Mouse (Mus musculus) heart, postnatal 25 days (tissue): ENCODE measurements around the gene Trim41. TPM values are rescaled to one million over a fixed set of nuclear protein-coding genes. Genes with fewer than 3 reads are reported as not detected.

Source experiments
- DNase-seq: peaks from one replicate; pipeline ENCODE4 v3.0.0; 2022; ENCODE audit warnings: low spot score
- intact Hi-C: fragments of 180-260 bp; cut with DNase I; formaldehyde crosslinking; loops from one replicate; pipeline ENCODE4 v1.15.1; 2025
- total RNA-seq, 2 experiments: library from RNA; stranded (reverse); gene quantifications; 2 replicates each; pipeline ENCODE4 v1.2.3; 2021

Trim41 gene
- total RNA-seq, 2 experiments from 2014 or later: 17.8 to 20.4 TPM

DNA sequence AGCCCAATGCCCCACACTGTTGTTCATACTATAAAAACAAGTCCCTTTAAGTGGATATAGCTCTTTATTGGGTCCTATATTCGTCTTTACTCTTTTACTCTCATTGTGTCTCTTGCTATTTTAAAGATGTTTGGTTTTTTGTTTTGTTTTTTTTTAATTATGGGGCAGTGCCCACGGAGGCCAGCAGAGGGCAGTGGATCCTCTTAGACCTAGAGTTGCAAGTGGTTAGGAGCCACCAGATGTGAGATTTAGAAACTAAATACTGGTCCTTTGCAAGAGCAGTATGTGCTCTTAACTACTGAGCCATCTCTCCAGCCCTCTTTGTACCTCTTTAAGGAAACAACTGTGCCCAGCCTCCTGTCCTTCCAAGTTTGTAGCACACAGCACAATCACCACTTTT, 45.5 kb downstream of the Trim41 start:
- no peak for DNase-seq

DNA sequence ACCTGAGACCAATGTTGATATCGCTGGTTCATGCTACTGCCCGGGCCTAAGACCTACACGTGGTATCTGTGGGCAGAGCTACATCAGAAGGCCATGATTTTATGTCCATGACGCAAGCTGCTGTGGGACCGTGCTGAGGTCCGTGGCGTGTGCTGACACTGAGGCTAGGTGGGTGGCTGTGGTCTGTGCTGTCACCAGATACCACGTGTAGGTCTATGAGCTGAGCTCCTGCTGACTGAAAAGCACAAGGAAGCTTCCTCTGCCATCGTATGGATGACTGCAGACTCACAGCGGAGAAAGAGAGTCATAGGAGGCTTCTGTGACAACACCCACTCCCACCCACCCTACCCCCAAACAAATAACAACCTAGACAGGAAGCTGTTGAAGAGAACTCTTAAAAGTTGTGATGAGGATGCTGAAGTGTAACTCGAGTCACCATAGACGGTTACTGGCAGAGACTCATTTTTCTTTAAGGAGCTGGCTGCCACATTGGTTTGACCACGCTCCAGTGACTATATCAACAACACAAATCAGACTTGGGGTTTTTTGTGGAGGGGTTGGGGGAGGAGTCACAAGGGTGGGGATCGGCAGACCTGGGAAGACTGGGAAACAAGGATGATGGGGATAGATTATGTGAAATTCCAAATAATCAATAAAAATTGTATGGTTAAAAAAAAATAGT, 49.8 kb downstream of the Trim41 start:
- no peak for DNase-seq
- intact Hi-C loops: no loop called here

More for the DNA sequence above, 45.5 kb downstream of the Trim41 start:
- intact Hi-C loops: no loop called here

DNA sequence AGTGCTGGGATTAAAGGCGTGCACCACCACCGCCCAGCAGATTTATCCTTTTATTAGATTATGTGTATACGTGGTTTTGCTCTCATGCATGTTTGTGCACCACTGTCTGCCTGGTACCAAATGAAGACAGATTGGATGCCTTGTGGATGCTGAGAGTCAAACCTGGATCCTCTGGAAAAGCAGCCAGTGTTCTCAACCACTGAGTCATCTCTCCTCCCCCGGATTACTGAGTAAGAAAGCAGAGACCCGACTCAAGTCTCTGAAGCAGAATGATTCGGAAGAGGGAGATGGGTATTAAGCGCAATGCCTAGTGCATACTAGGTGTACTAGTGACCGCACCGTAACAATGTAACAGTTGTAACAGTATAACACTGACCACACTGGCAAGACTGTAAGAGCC, 53.0 kb downstream of the Trim41 start:
- DNase-seq: no peak
- intact Hi-C loops: no loop called here

DNA sequence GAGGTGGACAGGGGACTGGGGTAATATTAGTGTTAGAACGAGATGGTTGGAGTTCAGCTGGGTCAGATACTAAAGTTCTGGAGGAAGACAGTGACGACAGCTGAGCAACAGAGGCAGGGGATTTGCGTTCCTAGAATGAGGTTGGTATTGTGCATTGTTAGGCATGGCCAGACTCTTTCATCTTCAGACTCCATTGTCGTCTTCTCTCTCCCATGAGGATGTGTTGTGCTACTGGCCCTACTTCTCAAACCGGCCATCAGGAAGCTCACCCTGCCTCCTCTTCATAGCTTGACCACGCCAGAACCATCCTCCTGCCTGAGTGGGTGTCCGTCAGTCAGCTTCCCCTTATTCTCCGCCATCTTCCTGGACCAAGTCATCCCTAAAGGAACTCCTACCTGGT, 58.1 kb downstream of the Trim41 start:
- no peak for DNase-seq
- intact Hi-C loops: no loop called here

Other genes starting within 250 kb of the Trim41 start
- gene Rack1, start 17.0 kb downstream of the Trim41 start, total RNA-seq: 100 to 1,000 TPM; 397 to 416 TPM
- gene Trim7, start 8.8 kb upstream of the Trim41 start, total RNA-seq: 10 to 100 TPM; 15.7 to 23.2 TPM
- 1 to 10 TPM; 2.0 to 3.2 TPM for gene Gm12184, start 9.3 kb upstream of the Trim41 start, total RNA-seq
- 1 to 10 TPM; 8.8 to 8.9 TPM for gene Irgm1, start 54.3 kb upstream of the Trim41 start, total RNA-seq
- gene Gm5431, start 84.9 kb upstream of the Trim41 start, total RNA-seq: 1 to 10 TPM in 1 of 2 experiments, under 1 TPM in 1; 0.75 to 1.4 TPM
- 1 to 10 TPM; 2.7 to 3.1 TPM for gene Psme2b, start 128.8 kb upstream of the Trim41 start, total RNA-seq
- not detected for gene Olfr56, start 161.5 kb upstream of the Trim41 start, total RNA-seq
- gene 9930111J21Rik1, start 162.0 kb upstream of the Trim41 start, total RNA-seq: 1 to 10 TPM; 4.4 to 4.6 TPM
- under 1 TPM; 0.31 to 0.61 TPM for gene Gm12185, start 174.9 kb upstream of the Trim41 start, total RNA-seq
- gene Tgtp1, start 176.8 kb upstream of the Trim41 start, total RNA-seq: 1 to 10 TPM; 1.9 to 2.0 TPM
- 1 to 10 TPM; 5.6 to 7.0 TPM for gene 9930111J21Rik2, start 233.9 kb upstream of the Trim41 start, total RNA-seq
- gene Tgtp2, start 246.9 kb upstream of the Trim41 start, total RNA-seq: 1 to 10 TPM in 1 of 2 experiments, under 1 TPM in 1; 0.55 to 1.7 TPM